ENCODE assay signal across 9 mouse cellular contexts in the genomic region with DNA sequence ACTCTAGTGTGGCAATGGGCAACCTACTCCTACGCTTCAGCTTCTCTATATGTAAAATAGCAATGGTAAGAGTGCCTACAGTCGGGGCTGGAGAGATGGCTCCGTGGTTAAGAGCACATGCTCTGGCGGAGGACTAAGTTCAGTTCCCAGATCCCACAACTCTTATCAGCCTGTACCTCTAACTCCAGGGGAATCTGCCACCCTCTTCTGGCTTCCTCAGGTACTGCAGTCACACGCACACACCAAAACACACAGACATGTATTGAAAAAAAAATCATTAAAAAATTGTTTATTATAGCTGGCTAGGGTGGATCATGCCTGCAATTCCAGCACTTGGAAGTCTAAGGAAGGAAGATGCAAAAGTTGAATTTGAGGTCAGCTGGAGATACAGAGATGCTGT. TPM values are rescaled to one million over a fixed set of nuclear protein-coding genes. Genes with fewer than 3 reads are reported as not detected.
DNase-seq lines count a peak whose midpoint lies in the region; ATAC-seq lines count a peak whose summit lies in the region.
"Had no signal": no experiment of that assay in that cellular context is flagged by ENCODE, and none has a peak within 500 bp of the region (broad histone marks: within the 10 kb centered on the region; RNA-seq: fewer than 3 reads in every experiment).

No protein-coding gene starts in this region.

- no peak overlapping the region for H3K4me3 ChIP-seq in forebrain, embryonic 14.5 days (ENCODE audit: low read depth, low read length)
- H3K4me3 ChIP-seq in forebrain, embryonic 10.5 days = no peak overlapping the region
- H3K4me3 ChIP-seq in midbrain, embryonic 10.5 days = no peak overlapping the region
- no peak overlapping the region for H3K4me3 ChIP-seq in midbrain, embryonic 16.5 days (ENCODE audit: low read depth, low read length)

- peak; percentile 7 for DNase-seq in forebrain, embryonic 14.5 days (ENCODE audit: low spot score)
- no peak for DNase-seq in forebrain, embryonic 10.5 days (ENCODE audit: extremely low spot score, low spot score)
- DNase-seq in midbrain, embryonic 10.5 days (ENCODE audit: low spot score) = peak; percentile 27
- DNase-seq in c-Kit-positive CD71-positive TER-119-negative erythroid progenitor cells, embryonic 14.5 days (ENCODE audit: low read depth) = peak; percentile 13
- peak; percentile 46 for DNase-seq in retina, postnatal 1 day
- no peak for DNase-seq in heart, postnatal 36 days
- no peak for DNase-seq in urinary bladder, postnatal 10 days (ENCODE audit: low spot score)

- H3K27me3 ChIP-seq in forebrain, embryonic 14.5 days (replicated peaks; ENCODE audit: control insufficient read depth, insufficient read depth, low read length) = no peaks in the 10 kb centered on the region
- no peaks in the 10 kb centered on the region for H3K27me3 ChIP-seq in forebrain, embryonic 10.5 days (ENCODE audit: poor library complexity, severe bottlenecking)
- no peaks in the 10 kb centered on the region for H3K27me3 ChIP-seq in midbrain, embryonic 10.5 days (ENCODE audit: low read depth, poor library complexity, severe bottlenecking)
- no peaks in the 10 kb centered on the region for H3K27me3 ChIP-seq in midbrain, embryonic 16.5 days (ENCODE audit: control insufficient read depth, insufficient read depth, low read depth, low read length)

- H3K4me2 ChIP-seq in forebrain, embryonic 14.5 days (ENCODE audit: low read length) = no peak overlapping the region
- no peak overlapping the region for H3K4me2 ChIP-seq in midbrain, embryonic 16.5 days (ENCODE audit: low read length)

- peaks cover 70% of the 10 kb centered on the region for H3K36me3 ChIP-seq in forebrain, embryonic 14.5 days (ENCODE audit: control insufficient read depth, insufficient read depth, low read length)
- H3K36me3 ChIP-seq in forebrain, embryonic 10.5 days (replicated peaks) = peaks cover 86% of the 10 kb centered on the region
- H3K36me3 ChIP-seq in midbrain, embryonic 10.5 days = peaks cover 86% of the 10 kb centered on the region
- H3K36me3 ChIP-seq in midbrain, embryonic 16.5 days (ENCODE audit: control insufficient read depth, insufficient read depth, low read length) = peaks cover 24% of the 10 kb centered on the region

- H3K9ac ChIP-seq in forebrain, embryonic 14.5 days (ENCODE audit: low read length) = no peak overlapping the region
- no peak overlapping the region for H3K9ac ChIP-seq in midbrain, embryonic 16.5 days (ENCODE audit: low read depth, low read length)

- no peaks in the 10 kb centered on the region for H3K4me1 ChIP-seq in forebrain, embryonic 14.5 days (ENCODE audit: control insufficient read depth, insufficient read depth, low read length)
- H3K4me1 ChIP-seq in forebrain, embryonic 10.5 days = no peaks in the 10 kb centered on the region
- H3K4me1 ChIP-seq in midbrain, embryonic 10.5 days = no peaks in the 10 kb centered on the region
- H3K4me1 ChIP-seq in midbrain, embryonic 16.5 days (ENCODE audit: control insufficient read depth, insufficient read depth, low read length) = no peaks in the 10 kb centered on the region

- H3K27ac ChIP-seq in forebrain, embryonic 14.5 days (ENCODE audit: low read depth, low read length) = no peak overlapping the region
- no peak overlapping the region for H3K27ac ChIP-seq in forebrain, embryonic 10.5 days
- H3K27ac ChIP-seq in midbrain, embryonic 10.5 days (replicated peaks) = no peak overlapping the region
- no peak overlapping the region for H3K27ac ChIP-seq in midbrain, embryonic 16.5 days (ENCODE audit: low read length)

- intact Hi-C loops in heart, postnatal 36 days (cut with DNase I) = no loop called here

- no peaks in the 10 kb centered on the region for H3K9me3 ChIP-seq in forebrain, embryonic 14.5 days (replicated peaks; ENCODE audit: control insufficient read depth, low read length)
- H3K9me3 ChIP-seq in forebrain, embryonic 10.5 days = no peaks in the 10 kb centered on the region
- no peaks in the 10 kb centered on the region for H3K9me3 ChIP-seq in midbrain, embryonic 10.5 days (replicated peaks)
- no peaks in the 10 kb centered on the region for H3K9me3 ChIP-seq in midbrain, embryonic 16.5 days (replicated peaks; ENCODE audit: control insufficient read depth, low read length, poor library complexity, severe bottlenecking)

- 90% methylated on average over 5 of the region's 5 CpGs for WGBS in forebrain, embryonic 14.5 days
- 88% methylated on average over 5 of the region's 5 CpGs for WGBS in forebrain, embryonic 10.5 days
- WGBS in midbrain, embryonic 10.5 days = 90% methylated on average over 5 of the region's 5 CpGs
- 89% methylated on average over 5 of the region's 5 CpGs for WGBS in midbrain, embryonic 16.5 days

- ATAC-seq in forebrain, embryonic 14.5 days = no peak
- ATAC-seq in midbrain, embryonic 16.5 days = no peak

RNA-seq across cellular contexts. Expression of a gene that starts 10.2 kb away (rescaled TPM):
- polyA plus RNA-seq in forebrain, embryonic 14.5 days (2014; fragmentation: Nextera tagmentation; extraction: Ambion mirVana) = 13.6 and 13.8 TPM in 2 replicates
- 5.9 and 6.4 TPM in 2 replicates for polyA plus RNA-seq in forebrain, embryonic 10.5 days (2016; fragmentation: Nextera tagmentation; extraction: Ambion mirVana)
- 6.8 and 9.2 TPM in 2 replicates for polyA plus RNA-seq in midbrain, embryonic 10.5 days (2016; fragmentation: Nextera tagmentation; extraction: Ambion mirVana)
- polyA plus RNA-seq in midbrain, embryonic 16.5 days (2015; fragmentation: Nextera tagmentation; extraction: Ambion mirVana) = 10.2 and 13.4 TPM in 2 replicates
- 1 to 10 TPM; 1.7 to 2.6 TPM for total RNA-seq in heart, postnatal 36 days (2021)

RNA-seq across cellular contexts. Expression of a gene that starts 11.3 kb away (rescaled TPM):
- 14.3 and 17.1 TPM in 2 replicates for polyA plus RNA-seq in forebrain, embryonic 14.5 days (2014; fragmentation: Nextera tagmentation; extraction: Ambion mirVana)
- polyA plus RNA-seq in forebrain, embryonic 10.5 days (2016; fragmentation: Nextera tagmentation; extraction: Ambion mirVana) = 2.8 and 3.6 TPM in 2 replicates
- polyA plus RNA-seq in midbrain, embryonic 10.5 days (2016; fragmentation: Nextera tagmentation; extraction: Ambion mirVana) = 4.1 and 4.4 TPM in 2 replicates
- polyA plus RNA-seq in midbrain, embryonic 16.5 days (2015; fragmentation: Nextera tagmentation; extraction: Ambion mirVana) = 13.4 and 13.7 TPM in 2 replicates
- 1 to 10 TPM; 2.4 to 2.7 TPM for total RNA-seq in heart, postnatal 36 days (2021)

RNA-seq across cellular contexts. Expression of a gene that starts 27.7 kb away (rescaled TPM):
- polyA plus RNA-seq in forebrain, embryonic 14.5 days (2014; fragmentation: Nextera tagmentation; extraction: Ambion mirVana) = 2.0 and 2.7 TPM in 2 replicates
- polyA plus RNA-seq in forebrain, embryonic 10.5 days (2016; fragmentation: Nextera tagmentation; extraction: Ambion mirVana) = 2.2 and 2.8 TPM in 2 replicates
- polyA plus RNA-seq in midbrain, embryonic 10.5 days (2016; fragmentation: Nextera tagmentation; extraction: Ambion mirVana) = 1.3 and 2.2 TPM in 2 replicates
- polyA plus RNA-seq in midbrain, embryonic 16.5 days (2015; fragmentation: Nextera tagmentation; extraction: Ambion mirVana) = 2.0 and 3.2 TPM in 2 replicates
- not detected for total RNA-seq in heart, postnatal 36 days (2021)
- total RNA-seq: layer of hippocampus, adult 8-10 months had no signal

RNA-seq across cellular contexts. Expression of a gene that starts 27.8 kb away (rescaled TPM):
- polyA plus RNA-seq in forebrain, embryonic 14.5 days (2014; fragmentation: Nextera tagmentation; extraction: Ambion mirVana) = 18.7 and 20.3 TPM in 2 replicates
- polyA plus RNA-seq in forebrain, embryonic 10.5 days (2016; fragmentation: Nextera tagmentation; extraction: Ambion mirVana) = 17.3 and 18.1 TPM in 2 replicates
- 14.3 and 18.5 TPM in 2 replicates for polyA plus RNA-seq in midbrain, embryonic 10.5 days (2016; fragmentation: Nextera tagmentation; extraction: Ambion mirVana)
- polyA plus RNA-seq in midbrain, embryonic 16.5 days (2015; fragmentation: Nextera tagmentation; extraction: Ambion mirVana) = 18.1 and 18.7 TPM in 2 replicates
- 1 to 10 TPM; 1.8 to 2.7 TPM for total RNA-seq in heart, postnatal 36 days (2021)

RNA-seq across cellular contexts. Expression of a gene that starts 32.1 kb away (rescaled TPM):
- polyA plus RNA-seq in forebrain, embryonic 14.5 days (2014; fragmentation: Nextera tagmentation; extraction: Ambion mirVana) = 123 and 140 TPM in 2 replicates
- 104 TPM in 2 replicates for polyA plus RNA-seq in forebrain, embryonic 10.5 days (2016; fragmentation: Nextera tagmentation; extraction: Ambion mirVana)
- 113 and 116 TPM in 2 replicates for polyA plus RNA-seq in midbrain, embryonic 10.5 days (2016; fragmentation: Nextera tagmentation; extraction: Ambion mirVana)
- polyA plus RNA-seq in midbrain, embryonic 16.5 days (2015; fragmentation: Nextera tagmentation; extraction: Ambion mirVana) = 79.5 and 87.9 TPM in 2 replicates
- total RNA-seq in heart, postnatal 36 days (2021) = 10 to 100 TPM; 30.9 to 35.3 TPM

Comparison
In these comparisons a context has a peak if more than half of its experiments do, and no peak if none do; other contexts are left out.
1. DNase-seq: peak in forebrain, embryonic 14.5 days (single experiment), midbrain, embryonic 10.5 days (single experiment), c-Kit-positive CD71-positive TER-119-negative erythroid progenitor cells, embryonic 14.5 days (single experiment) and retina, postnatal 1 day (single experiment); none in forebrain, embryonic 10.5 days (single experiment), heart, postnatal 36 days (0 of 2) and urinary bladder, postnatal 10 days (single experiment).